Mouse (Mus musculus): ENCODE results near the gene Cdv3.

GRCm38 (mm10) chr9:103393256-103393655 lies 27.6 kb upstream of the Cdv3 start:
- TF ChIP-seq CTCF (conservative IDR thresholded peaks at IDR 0.05; ENCODE audit: low read length), result no peak
- TF ChIP-seq POU5F1 (IDR thresholded peaks at IDR 0.05; ENCODE audit: borderline replicate concordance, low read length), result no peak
